Mouse (Mus musculus): ENCODE results near the gene Amdhd2.

- TF ChIP-seq GATA1 (IDR thresholded peaks at IDR 0.05; ENCODE audit: borderline replicate concordance, low read length) (no peak), FLI1 (IDR thresholded peaks at IDR 0.05; ENCODE audit: low read length) (no peak)
These were observed 6.4 kb downstream of the Amdhd2 start for GRCm38 (mm10) chr17:24157121-24157520.
